Mouse (Mus musculus) left cerebral cortex, postnatal 25 days (tissue): ENCODE measurements around the gene Cacng1. TPM values are rescaled to one million over a fixed set of nuclear protein-coding genes. Genes with fewer than 3 reads are reported as not detected.

Experiments used
- DNase-seq, 2 experiments: peaks; one replicate each; pipeline ENCODE4 v3.0.0; 2022; ENCODE audit warnings: low spot score in 2 of 2, mixed read lengths in 1 of 2
- intact Hi-C: fragments of 180-260 bp; cut with DNase I; formaldehyde crosslinking; loops from one replicate; pipeline ENCODE4 v1.15.1; 2025
- total RNA-seq, 2 experiments: library from RNA; stranded (reverse); gene quantifications; 2 replicates each; pipeline ENCODE4 v1.2.3; 2021

Cacng1 gene
- total RNA-seq = not detected

DNA sequence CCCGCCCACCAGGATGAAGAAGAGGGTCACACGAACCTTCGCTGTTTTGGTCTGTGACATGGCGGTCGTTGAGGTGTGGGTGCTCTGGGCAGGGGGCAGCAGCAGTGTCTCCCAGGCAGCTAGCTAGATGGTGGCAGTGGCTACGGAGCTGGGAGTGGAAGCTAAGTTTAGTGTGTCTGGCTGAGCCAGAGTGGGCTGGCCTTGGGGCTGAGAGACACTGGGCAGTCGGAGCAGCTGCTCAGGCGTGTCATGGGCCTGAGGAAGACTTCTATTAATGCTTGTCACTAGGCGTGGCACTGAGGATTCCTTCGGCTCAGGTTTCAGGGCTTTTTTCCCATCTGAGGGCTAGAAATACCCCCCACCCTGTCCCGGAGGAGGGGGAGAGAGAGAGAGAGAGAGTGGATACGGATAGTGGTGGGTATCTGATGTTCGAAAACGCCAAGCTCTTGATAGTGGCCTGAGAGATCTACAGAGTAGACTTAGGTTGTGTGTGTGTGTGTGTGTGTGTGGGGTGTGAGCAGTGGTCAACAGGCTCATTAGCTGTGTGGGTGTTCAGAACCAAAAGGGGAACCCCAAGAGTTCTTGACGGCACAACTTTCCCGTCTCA lies at the start of gene Cacng1:
Gene Cacng1 (minus strand): TSS at position 191 of the 607 bp plus-strand sequence.
- intact Hi-C loops = no loop called here
- no peak for DNase-seq

DNA sequence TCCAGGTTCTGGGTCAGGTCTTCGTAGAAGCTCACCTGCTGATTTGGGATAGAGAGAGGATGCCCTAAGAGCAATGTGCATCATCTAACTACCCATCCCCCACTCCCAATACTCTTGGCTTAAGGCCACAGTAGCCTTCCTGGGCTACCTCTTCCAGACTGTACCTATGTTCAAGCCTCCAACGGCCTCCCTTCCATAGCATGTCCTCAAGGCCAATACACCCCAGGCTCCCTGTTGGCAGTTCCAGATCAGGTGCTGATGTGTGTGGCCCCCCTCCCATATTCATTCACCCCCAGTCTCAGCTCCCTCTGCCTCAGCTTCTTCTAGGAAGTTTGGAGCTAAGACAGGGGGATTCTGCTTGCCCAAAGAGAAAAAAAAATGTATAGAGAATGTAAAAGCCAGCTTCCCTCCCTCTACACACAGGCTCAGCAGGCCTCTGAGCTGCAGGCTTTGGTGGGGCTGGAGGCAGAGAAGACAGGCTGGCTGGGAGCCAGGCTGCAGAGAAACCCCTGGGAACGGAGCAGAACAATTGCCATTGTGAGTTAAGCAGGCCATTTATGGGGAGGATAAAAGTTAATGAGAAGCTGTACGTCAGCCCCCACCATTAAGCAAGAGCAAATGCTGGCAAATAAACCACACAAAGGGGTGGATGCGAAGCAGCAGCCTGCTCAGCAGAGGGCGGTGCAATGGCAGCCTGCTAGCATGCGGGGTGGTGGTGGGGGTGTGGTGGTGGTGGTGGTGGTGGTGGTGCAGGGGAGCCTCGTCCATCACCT lies 46.6 kb upstream of the Cacng1 start:
- intact Hi-C loops = no loop called here
- DNase-seq = no peak

GRCm38 (mm10) chr11:107761790-107762500 lies 45.6 kb upstream of the Cacng1 start:
- DNase-seq = no peak
- intact Hi-C loops = no loop called here

DNA sequence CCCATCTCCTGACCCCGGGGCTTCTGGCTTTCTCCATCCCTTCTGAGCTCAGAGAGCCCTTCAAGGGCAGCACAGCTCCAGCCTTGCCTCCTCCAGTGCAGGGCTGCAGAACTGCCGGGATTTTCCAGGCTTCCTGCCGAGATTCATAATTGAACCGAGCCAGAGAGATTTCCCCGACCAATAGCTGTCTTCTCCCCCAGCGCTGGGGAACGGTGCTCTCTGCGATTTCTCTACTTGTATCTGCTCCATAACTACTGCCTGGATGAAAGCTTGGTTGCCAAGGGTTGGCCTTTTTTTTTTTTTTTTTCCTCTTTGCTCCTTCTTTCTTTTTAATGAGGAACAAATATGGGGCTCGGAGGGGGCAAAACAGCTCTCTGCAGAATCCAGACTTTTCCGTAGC lies 43.7 kb upstream of the Cacng1 start:
- intact Hi-C loops = no loop called here
- DNase-seq = peak in 1 of 2 experiments; percentile 43

DNA sequence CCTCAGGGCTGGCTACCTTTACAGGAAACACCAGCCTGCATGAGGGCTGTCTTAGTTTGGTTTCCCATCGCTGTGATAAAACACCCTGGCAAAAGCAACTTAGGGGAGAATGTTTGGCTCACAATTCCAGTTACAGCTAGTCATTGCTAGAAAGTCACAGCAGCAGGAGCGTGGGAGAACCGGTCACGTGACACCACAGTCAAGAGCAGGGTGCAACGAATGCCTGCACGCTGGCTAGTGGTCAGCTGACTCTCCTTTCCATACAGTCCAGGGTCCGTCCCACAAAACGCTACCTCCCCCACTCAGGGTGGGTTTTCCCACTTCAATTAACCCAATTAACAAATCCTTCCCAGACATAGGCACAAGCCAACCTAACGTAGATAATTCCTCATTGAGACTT lies 43.2 kb upstream of the Cacng1 start:
- intact Hi-C loops = no loop called here
- peak in 1 of 2 experiments; percentile 59 for DNase-seq

DNA sequence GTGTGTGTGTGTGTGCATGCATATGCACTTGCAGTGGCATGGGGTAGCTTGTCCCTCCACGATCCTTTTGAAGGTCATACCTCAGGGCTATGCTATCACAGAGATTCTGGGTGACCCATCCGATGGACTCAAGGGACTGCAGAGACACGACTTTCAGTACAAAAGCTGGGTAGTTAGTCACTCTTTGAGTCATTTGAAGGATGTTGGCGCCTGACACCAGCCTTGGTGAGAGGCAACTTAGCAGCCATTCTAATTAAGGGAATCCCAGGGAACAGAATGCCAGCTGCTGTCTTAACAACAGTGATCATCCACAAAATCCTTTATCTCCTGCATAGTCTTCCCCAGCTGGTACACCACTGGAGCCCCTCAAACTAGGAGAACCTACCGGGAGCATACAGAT lies 32.8 kb upstream of the Cacng1 start:
- intact Hi-C loops = no loop called here
- peak in 1 of 2 experiments; percentile 50 for DNase-seq

- DNase-seq = no peak
- intact Hi-C loops = no loop called here
Observed at GRCm38 (mm10) chr11:107748243-107749035, 32.1 kb upstream of the Cacng1 start.

DNA sequence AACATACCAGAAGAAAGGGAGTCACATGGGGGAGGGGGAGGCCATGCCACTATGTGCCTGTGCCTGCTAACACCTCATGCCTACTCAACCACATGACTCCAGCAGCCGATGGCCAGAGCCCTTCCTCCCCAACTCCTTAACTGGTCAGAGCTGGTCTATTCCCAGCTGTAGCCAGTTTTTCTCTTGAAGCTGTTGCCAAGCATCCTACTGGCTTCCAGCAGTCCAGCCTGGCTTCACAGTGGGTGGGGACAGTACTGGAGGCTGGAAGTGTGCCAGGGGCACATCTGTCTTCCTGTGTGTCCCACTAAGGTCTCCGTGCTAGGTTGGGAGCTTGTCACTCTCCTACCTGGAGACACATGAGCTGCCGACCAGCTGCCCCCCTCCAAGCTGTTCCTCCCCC lies 26.8 kb upstream of the Cacng1 start:
- intact Hi-C loops = no loop called here
- DNase-seq = no peak

- DNase-seq = peak in 1 of 2 experiments; percentile 30
- intact Hi-C loops = no loop called here
Observed at GRCm38 (mm10) chr11:107738418-107739099, 22.2 kb upstream of the Cacng1 start.

DNA sequence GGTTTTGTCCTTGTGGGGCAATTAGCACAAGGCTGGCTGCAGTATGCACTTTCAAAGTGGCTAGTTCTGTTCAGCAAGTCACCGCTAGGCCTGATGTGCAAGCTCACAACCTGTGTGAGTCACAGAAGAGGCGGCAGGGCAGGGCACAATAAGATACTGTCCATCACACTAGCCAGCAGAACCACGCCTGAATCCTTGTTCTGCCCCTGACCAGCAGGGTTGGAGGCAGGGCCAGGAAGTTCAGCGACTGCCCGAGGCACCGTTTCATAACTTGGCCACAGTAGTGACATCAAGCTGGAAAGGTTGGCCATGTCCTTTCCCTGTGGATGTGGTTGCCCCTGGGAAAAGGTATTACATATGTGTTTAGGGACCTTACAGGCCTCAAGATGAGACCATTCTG lies 21.6 kb upstream of the Cacng1 start:
- no peak for DNase-seq
- intact Hi-C loops = no loop called here

- intact Hi-C loops = no loop called here
- DNase-seq = no peak
Observed at GRCm38 (mm10) chr11:107734133-107734532, 17.8 kb upstream of the Cacng1 start.

GRCm38 (mm10) chr11:107731498-107731897 lies 15.2 kb upstream of the Cacng1 start:
- intact Hi-C loops = no loop called here
- DNase-seq = peak in 1 of 2 experiments; percentile 15

DNA sequence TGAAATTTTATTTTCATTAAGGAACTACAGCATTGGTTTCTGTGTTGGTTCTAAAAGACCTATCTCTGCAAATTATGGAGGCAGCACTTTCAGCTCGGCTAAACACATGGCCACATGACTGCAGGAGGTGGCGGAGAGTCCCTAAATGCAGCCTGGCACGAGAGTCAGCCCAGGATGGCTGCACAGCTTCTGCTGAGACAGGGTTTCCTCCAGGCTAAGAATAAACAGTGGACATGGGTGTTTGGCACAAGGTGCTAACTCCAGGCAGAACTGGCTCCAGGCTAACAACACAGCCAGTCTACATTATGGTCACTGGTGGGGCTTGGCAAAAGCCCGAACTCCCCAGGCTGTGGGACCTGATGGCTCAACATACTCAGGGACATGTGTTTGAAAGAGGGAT lies 14.6 kb upstream of the Cacng1 start:
- intact Hi-C loops = no loop called here
- DNase-seq = peak; percentile 29 to 67

DNA sequence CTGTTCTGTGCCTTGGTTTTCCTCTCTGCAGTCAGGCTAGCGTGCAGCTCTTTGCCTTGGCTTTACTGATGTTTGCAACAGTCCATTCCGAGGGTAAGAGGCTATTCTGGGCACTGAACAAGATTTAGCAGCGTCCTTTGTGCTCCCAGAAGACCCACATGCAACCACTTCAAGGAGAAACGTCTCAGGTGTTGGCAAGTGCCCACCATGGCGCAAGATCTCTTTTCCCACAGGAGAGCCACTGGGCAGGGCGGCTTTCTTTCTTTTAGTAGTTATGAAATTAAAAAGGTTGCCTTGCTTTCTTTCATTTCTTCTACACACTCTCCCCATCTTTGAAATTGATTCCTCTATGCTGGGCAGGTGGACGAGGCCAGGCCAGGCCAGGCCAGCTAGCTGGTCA lies 12.8 kb upstream of the Cacng1 start:
- intact Hi-C loops = no loop called here
- DNase-seq = no peak

DNA sequence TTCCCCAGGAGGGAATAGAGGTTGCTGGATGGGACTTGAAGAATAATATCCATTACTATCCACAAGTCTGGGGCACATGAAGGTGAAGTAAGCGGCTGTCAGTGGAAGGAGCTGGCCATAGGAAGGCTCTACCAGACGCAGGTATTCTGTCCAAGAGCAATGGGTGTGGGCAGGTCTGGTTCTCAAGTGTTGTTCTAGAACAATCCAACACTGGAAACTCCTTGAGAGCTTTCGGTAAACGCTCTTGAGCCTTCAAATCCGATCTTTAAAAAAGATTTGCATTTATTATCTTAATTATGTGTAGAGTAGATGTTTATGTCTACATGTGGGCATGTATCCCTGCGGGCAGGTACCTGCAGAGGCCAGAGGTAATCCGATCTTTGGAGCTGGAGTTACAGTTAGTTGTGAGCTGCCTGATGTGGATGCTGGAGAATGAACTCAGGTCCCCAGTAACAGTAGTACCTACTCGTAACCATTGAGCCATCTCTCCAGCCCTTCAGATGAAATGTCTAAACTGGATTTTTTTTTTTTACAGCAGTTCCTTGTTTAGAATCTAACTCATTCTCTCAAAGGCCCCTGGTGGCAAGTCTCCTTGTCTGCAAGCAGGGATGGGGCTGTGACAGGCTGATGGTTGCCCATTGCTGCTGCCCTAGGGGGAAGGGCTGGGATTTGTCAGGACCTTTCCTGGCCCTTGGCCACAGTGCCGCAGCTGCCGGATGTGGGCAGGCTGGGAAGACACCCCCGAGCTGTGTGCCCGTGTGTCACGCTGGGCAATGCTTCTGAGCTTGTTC lies 11.9 kb upstream of the Cacng1 start:
- DNase-seq = peak in 1 of 2 experiments; percentile 34
- intact Hi-C loops = no loop called here

DNA sequence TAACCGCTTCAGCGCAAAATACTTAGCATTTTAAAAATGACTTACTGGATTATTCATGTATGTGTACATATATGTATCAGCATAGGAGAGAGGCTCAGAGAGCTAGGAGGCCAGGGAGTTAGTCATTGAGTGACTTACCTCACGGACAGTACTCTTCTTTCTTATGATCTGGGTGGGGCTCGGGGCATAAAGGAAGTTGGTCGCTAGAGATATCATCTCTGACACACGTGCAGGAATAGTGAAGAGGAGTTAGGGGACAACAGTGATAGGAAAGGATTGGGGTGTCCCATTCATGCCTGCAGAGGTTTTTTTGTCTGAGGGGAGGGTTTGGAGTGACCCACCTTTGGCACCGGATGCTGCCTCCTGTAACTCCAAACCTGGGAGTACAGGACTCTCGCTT lies 8.3 kb upstream of the Cacng1 start:
- DNase-seq = no peak
- intact Hi-C loops = no loop called here

DNA sequence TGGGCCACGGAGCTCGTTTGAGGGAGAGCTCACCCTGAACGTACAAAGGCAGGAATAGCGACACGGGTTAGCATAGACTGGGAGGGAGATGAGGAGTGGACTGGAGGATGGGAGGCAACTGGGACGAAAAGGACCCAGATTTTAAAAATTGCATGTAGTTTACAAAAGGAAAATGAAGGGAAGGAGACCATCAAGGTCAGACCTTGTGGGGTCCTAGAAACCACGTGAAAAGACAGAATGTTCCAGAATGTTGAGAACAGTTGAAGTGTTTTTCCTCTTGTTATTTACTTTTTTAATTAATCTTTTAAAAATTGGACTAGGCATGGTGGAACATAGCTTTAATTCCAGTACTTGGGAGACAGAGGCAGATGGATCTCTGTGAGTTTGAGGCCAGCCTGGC lies 4.7 kb upstream of the Cacng1 start:
- intact Hi-C loops = no loop called here
- no peak for DNase-seq

- no peak for DNase-seq
- intact Hi-C loops = no loop called here
Observed at GRCm38 (mm10) chr11:107720264-107721021, 4.1 kb upstream of the Cacng1 start.
